Mouse (Mus musculus): ENCODE results near the gene Sf3b1.
A peak's percentile ranks its signal among the peaks of the same experiment; 100 is the strongest.
"Not testable (repeated sequence)": the region's sequence is repeated elsewhere in the genome, so short reads cannot be mapped to it uniquely, and the experiment has no call there.

Sf3b1 gene

GRCm38 (mm10) chr1:55027253-55027801, at the start of gene Sf3b1:
Sf3b1 (minus strand) TSS chr1:55027481.
- DNase-seq (ENCODE audit: low read depth, low spot score), result peak; percentile 91

DNA sequence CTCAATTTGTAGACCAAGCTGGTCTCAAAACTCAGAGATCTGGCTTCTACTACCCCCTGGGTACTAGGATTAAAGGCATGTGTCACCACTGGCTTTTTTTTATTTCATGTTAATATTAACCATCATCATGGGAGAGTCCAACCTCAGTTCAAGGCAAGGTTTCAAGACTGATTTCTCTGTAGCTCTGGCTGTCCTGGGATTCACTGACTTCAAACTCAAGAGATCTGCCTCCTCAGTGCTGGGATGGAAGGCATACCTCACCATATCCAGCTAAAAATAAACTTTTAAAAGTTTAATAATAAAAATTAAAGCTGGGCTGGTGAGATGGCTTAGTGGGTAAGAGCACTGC, 49.1 kb upstream of the Sf3b1 start:
- DNase-seq (ENCODE audit: low read depth, low spot score), result no peak

GRCm38 (mm10) chr1:55075652-55076394, 48.5 kb upstream of the Sf3b1 start:
- DNase-seq (ENCODE audit: low read depth, low spot score), result no peak

DNA sequence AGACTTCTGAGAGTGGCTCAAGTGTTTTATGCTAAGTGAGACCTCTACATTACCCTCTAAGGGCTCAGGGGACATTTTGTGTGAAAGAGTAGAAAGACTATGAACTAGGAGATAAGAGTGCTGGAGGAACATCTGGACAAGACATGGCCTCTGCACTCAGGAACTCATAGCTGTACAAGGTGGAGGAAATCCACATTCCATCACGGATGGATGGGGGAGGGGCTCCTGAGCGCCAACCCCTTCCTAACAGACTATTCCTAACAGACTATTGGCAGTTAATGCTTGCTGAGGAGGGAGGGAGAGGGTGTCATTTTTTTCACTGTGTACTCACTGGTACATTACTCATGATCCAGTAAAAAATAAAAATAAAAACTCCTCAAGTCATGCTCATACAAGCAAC, 47.5 kb upstream of the Sf3b1 start:
- DNase-seq (ENCODE audit: low read depth, low spot score), result no peak

- not testable (repeated sequence) for DNase-seq (ENCODE audit: low read depth, low spot score)
These were observed 45.0 kb upstream of the Sf3b1 start for GRCm38 (mm10) chr1:55072328-55072727.

DNA sequence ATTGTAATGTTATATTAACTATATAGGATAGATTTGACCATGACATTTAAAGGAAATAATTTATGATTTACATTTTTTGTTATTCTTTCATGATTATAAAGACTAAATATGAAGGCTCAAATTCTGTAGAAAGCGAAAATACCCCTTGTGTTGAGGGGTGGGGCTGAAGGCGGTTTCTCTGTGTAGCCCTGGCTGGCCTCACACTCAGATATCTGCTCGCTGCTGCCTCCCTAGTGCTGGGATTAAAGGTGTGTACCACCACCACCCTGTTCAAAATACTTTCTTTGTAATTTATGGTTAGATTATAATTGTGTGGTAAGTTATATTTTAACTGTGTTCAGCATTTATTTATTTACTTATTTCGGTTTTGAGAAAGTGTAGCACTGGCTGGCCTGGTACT, 34.5 kb upstream of the Sf3b1 start:
- no peak for DNase-seq (ENCODE audit: low read depth, low spot score)

DNA sequence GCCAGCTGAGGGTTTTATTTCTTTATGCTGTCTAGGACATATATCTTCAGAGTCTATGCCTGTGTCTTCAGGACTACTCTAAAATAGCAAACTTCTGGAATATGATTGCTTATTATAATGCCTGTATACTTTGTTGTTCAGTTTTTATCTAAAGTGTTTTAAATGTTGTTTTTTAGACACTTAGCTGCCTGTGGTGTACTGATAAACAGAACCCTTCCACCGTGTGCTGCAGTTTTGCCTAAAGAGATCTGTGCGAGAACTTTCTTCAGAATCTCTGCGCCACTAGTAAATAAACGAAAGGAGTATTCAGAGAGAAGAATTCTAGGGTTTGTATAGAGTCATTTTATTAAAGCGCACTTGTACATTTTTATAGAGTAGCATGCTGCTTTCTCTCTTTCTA, 33.8 kb upstream of the Sf3b1 start:
- no peak for DNase-seq (ENCODE audit: low read depth, low spot score)

DNA sequence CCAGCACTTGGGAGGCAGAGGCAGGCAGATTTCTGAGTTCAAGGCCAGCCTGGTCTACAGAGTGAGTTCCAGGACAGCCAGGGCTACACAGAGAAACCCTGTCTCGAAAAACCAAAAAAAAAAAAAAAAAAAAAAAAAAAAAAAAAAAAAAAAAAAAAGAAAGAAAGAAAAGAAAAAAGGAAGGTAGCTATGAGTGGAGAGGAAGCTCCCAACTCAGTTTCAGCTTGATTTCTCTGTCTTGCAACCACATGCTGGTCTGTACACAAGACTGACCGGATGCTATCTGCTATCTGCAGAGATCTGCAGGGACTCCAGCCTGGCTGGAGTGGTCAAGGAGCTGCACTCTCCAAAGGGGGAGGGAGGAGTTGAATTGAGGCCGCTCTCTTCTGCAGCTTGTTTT, 31.1 kb upstream of the Sf3b1 start:
- not testable (repeated sequence) for DNase-seq (ENCODE audit: low read depth, low spot score)

DNA sequence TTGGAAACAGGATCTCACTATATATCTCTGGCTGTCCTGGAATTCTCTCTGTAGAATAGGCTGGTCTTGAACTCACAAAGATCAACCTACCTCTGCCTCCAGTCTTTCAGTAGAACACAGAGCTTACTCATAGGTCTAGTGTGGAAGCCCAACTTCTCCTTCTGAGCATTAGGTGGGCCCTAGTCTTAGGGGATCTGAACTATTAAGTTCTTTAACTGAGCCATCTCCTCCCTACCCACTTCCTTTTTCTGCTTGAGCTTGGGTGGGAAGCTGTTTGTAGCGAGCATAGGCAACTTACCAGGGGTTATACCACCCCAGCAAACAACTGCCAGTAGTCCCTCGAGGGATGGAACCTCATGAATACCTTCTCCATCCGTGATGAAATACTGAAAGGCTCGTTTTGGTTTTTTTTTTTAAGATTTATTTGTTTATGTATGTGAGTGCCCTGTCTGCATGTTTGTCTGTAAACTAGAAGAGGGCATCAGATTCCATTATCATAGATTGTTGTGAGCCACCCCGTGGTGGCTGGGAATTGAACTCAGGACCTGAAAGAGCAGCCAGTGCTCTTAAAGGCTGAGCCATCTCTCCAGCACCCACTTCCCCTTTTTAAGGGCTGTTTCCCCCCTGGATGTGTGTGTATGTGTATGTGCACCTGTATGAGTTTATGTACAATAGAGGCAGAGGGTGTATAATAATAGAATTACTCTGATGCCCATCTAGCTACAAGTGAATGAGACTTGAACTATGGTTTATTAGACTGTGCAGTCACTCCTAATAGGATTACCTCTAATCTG, 28.2 kb upstream of the Sf3b1 start:
- no peak for DNase-seq (ENCODE audit: low read depth, low spot score)

GRCm38 (mm10) chr1:55053596-55053995, 26.3 kb upstream of the Sf3b1 start:
- DNase-seq (ENCODE audit: low read depth, low spot score), result no peak

DNA sequence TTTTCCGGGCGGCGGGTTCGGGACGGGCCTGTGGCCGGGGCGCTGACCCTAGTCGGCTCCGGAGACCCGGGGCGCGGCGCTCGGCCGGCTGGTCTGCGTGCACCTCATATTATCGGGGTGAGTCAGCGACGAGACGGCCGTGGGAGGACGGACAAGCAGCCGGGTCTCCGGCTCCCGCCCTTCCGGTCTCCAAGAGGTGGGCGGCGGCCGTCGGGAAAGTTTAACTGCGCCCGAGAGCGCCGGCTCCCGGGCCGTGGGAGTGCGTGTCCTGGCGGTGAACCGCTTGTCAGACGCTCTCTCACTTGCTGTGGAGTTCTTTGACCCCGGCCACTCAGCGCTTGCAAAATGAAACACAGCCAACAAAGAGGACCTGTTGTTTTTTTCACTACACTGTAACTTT, 25.7 kb upstream of the Sf3b1 start:
- DNase-seq (ENCODE audit: low read depth, low spot score), result no peak

DNA sequence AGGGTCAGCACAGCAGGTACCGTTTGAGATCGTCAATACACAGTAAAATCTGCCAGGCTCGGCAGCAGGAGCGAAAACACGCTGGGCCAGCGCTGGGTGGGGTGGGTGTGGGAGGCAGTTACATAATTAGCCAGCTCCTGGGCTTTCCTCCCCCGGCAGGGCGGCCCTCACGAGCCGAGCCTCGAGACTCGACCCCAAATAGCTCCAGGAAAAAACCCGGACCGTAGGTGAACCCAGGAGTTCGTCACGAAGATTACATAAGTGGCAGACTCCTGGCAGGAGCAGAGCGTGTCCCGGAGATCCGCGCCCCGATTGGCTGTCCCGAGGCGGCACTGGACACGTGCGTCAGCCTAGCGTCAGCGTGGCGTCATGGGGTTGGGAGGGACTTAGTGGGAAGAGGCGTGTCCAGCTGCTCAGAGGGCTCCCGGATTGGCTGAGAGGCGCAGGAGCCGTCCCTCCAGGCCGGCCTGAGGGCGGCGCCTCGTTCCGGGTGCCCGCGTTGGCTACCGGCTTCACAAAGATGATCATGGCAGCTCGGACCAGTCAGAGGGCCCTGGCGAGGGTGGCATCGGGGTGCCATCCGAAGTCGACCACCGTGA, 25.2 kb upstream of the Sf3b1 start, which contains the start of gene Coq10b:
TSS of gene Coq10b (plus strand) at position 416 of the 599 bp plus-strand sequence.
- DNase-seq (ENCODE audit: low read depth, low spot score), result peak; percentile 94

GRCm38 (mm10) chr1:55051671-55052070, 24.4 kb upstream of the Sf3b1 start:
- no peak for DNase-seq (ENCODE audit: low read depth, low spot score)

GRCm38 (mm10) chr1:55048841-55049587, 21.7 kb upstream of the Sf3b1 start:
- DNase-seq (ENCODE audit: low read depth, low spot score), result no peak

DNA sequence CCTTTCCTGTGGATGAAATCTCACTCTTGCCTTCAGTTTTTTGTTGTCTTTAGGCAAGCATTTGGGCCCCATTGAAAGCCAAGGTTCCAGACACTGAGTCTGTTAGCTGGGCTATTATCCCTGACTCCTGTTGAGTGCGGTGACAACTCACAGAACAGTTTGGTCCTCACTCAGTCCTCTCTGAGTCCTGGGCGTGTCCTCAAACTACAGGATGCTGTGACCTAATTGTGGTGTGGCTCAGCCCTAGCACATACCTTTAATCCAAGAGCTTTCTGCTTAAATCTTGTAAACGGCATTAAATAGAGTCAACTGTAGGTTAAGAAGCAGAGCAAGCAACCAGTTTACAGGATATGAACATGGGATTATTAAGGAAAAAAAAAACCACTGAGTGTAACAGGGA, 15.9 kb upstream of the Sf3b1 start:
- DNase-seq (ENCODE audit: low read depth, low spot score), result no peak

GRCm38 (mm10) chr1:55042246-55042645, 15.0 kb upstream of the Sf3b1 start:
- DNase-seq (ENCODE audit: low read depth, low spot score), result no peak

GRCm38 (mm10) chr1:55041691-55042090, 14.4 kb upstream of the Sf3b1 start:
- no peak for DNase-seq (ENCODE audit: low read depth, low spot score)

- DNase-seq (ENCODE audit: low read depth, low spot score), result no peak
These were observed 12.7 kb upstream of the Sf3b1 start for GRCm38 (mm10) chr1:55039944-55040343.

DNA sequence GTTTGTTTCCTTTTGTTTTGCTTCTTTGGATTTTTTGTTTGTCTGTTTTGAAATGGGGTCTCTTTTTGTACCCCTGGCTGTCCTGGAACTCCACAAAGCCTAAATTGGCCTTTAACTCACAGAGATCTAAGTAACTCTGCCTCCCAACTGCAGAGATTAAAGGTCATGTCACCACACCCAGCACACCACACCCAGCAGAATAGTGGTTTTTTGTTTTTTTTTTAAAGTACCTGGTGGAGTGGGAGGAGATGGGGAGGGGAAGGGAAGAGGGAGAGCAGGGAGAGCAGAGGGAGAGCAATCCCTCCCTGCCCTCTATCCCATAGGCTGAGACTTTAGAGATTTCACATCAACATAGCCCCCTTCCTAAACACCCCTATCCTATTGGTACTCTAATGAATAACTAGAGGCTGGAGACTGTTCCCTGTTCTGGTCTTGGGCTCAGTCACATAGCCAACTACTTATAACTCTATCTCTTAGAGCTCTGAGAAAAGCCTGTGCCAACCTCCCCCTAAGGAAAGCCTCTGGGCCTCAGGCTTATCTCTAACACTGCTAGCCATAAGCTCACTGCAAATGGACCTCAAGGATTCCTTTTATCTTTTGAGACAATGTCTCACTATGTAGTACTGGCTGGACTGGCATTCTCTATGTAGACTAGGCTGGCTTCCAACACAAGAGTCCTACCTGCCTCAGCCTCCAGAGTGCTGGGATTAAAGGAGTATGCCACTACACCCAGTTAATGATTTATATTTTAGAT, 3.9 kb upstream of the Sf3b1 start:
- DNase-seq (ENCODE audit: low read depth, low spot score), result no peak

GRCm38 (mm10) chr1:55029446-55029845, 2.2 kb upstream of the Sf3b1 start:
- DNase-seq (ENCODE audit: low read depth, low spot score), result no peak
